Mouse (Mus musculus) ovary, postnatal 36 days (tissue): Measurements from ENCODE around the gene Gpx1.
"Not testable (repeated sequence)": the region's sequence is repeated elsewhere in the genome, so short reads cannot be mapped to it uniquely, and the experiment has no call there.

ENCODE experiments used
- DNase-seq: peaks from one replicate; pipeline ENCODE4 v3.0.0; 2022; ENCODE audit warnings: low spot score, mixed read lengths

Gene Gpx1

DNA sequence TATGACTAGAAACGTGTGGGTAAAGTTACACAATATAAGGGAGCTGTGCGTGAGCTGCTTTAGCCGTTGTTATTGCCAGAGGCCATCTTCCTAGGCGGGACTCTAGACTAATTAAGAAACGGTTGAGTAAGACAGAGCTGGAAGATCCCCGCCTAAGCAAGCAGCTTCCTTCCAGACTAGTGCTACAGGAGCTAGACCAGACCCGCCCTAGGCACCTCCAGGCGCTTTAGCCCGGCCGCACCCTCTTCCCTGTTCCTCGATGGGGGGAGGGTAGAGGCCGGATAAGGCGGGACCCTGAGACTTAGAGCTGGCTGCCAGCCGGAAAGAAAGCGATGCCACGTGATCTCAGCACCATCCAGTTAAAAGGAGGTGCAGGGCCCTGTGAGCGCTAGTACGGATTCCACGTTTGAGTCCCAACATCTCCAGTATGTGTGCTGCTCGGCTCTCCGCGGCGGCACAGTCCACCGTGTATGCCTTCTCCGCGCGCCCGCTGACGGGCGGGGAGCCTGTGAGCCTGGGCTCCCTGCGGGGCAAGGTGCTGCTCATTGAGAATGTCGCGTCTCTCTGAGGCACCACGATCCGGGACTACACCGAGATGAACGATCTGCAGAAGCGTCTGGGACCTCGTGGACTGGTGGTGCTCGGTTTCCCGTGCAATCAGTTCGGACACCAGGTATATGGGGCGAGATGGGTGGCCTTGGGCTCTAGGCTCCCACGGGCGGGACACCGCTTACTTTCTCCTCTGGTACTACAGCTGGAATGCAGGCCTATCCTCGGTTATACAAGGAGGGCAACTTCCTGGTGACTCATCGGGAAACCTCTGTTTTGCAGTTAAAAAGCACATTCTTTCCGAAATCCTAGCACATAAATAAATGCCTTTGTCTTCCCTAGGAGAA lies at the start of gene Gpx1:
Gpx1 (plus strand) TSS at position 18 of the 896 bp plus-strand sequence.
- peak; percentile 89 for DNase-seq

DNA sequence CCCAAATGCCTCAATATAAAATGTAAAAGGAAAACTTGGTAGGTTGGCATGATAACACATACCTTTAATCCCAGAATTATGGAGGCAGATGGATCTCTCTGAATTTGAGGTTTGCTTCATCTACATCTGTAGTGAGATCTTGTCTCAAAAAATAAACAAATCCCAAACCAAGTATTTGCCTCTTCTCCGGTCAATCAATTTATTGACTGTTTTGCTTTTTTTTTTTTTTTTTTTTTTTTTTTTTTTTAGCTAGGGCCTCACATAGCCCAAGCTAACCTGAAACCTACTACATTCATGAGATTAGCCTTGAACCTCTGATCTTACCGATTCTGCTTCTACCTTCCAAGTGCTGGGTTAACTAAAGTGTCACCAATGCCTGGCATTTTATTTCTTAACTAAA lies 49.4 kb upstream of the Gpx1 start:
- DNase-seq: no peak

DNA sequence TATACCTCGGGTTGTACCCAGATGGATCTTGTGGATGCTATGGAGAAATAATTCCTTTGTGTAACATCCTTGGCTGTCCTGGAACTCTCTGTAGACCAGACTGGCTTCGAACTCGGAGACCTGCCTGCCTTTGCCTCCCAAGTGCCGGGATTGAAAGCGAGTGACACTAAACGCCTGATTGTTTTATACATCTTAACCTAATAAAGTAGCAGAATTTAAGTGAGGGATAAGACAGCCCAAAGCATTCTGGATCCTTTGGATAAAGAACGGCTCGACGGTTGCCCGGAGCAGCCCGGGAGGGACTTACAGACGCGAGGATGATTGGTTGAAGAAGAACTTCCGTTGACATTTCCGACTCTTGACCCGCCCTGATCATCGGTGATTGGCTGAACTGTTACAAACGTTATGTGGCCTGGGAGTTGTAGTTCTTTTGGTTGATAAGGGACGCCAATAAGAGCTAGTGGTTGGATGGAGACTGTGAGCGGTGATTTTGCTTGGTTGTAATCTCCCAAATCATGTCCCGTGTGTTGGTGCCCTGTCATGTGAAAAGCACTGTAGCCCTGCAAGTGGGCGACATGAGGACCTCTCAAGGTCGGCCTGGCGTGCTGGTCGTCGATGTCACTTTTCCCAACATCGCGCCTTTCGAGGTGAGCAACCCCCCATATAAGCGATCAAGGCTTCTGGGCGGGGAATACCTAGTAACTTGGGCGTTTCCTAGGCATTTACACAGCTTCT lies 48.5 kb upstream of the Gpx1 start, which contains the start of gene Nicn1:
Nicn1 (plus strand) TSS at position 414 of the 735 bp plus-strand sequence.
- DNase-seq: peak; percentile 83

DNA sequence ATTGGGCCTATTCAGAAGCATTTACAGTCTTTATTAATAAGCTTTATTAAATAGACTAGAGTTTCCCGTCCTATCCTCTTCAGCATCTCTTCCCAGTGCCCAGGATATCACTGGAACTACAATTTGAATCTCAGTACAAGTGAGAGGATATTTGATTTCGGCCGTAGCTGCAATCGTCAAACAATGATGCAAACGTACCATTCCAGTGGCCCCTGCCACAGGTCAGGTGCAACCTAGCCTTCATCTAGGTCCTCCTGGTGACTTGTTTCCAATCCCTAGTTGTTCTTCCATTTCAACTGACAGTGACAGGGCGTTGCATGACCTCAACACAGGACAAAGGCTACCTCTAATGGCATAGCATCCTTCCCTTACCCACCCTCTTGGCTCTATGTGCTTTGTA lies 47.9 kb upstream of the Gpx1 start:
- DNase-seq: no peak

DNA sequence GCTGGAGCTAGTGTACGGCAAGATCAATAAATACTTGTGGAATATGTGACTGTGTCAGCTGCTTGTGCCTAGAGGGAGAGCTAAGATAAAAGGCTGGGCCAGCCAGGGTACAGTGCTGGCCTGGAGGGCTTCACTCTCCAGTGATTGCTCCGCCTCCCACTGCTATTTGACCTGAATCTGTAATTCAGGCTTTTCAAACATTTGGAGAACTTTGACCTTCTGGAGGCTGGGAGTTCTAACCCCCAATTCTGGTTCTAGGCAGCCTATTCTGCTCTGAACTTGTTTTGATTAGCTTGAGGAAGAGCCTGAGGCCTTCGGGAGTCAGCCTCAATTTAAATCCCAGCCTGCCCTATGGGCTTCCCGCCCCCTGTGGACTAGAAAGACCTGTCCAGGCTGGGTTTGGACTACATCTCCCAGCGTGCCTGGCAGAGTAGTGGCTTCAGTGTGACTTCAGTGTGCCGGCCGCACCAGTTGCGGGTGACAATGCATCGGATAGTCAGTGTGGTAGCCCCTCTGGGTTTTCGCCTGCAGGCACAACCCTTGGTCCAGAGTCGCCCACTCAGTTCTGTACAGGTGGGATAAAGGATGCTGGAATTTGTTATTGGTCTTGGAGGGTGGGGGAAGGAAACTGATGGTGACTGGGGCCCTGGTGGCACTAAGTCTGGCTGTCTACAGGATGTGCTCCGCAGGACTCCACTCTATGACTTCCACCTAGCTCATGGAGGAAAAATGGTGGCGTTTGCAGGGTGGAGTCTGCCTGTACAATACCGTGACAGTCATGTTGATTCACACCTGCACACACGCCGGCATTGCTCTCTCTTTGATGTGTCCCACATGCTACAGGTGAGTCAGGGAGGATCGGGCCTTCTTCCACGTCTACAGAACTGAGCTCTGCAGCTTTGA lies 42.0 kb upstream of the Gpx1 start, which contains the start of gene Amt:
Amt (plus strand) TSS at position 401 of the 903 bp plus-strand sequence.
- no peak for DNase-seq

DNA sequence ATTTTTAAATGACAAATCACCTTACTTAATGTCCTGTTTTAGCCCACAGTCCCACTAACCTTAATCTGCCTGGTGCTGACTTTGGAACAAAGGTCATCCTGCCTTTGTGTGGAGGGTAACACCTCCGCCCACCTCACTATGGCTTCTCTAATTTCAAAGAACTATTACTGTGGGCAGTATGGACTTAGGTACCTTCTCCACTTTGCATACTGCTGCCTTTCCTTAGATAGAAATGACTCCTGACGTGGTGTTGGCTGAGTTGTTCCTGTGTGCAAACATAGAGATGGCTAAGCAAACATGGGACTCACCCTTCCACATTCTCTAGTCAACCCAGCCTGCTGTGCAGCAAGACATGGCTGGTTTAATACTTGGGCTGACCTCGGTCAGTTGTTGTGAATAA lies 36.9 kb upstream of the Gpx1 start:
- no peak for DNase-seq

DNA sequence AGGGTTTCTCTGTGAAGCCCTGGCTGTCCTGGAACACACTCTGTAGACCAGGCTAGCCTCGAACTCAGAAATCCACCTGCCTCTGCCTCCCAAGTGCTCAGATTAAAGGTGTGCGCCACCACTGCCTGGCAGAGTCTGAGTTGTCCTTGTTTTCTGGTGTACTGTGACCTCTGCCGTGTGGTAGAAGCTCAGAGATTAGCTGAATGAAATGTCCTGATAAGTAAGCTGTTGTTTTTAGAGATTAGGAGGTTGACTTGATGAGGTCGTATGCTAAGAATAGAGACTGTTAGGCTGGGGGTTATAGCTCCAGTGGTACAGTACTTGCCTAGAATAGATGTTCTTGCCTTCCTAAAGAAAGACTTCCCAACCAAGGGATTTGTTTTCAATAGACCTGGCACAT lies 34.0 kb upstream of the Gpx1 start:
- DNase-seq: no peak

DNA sequence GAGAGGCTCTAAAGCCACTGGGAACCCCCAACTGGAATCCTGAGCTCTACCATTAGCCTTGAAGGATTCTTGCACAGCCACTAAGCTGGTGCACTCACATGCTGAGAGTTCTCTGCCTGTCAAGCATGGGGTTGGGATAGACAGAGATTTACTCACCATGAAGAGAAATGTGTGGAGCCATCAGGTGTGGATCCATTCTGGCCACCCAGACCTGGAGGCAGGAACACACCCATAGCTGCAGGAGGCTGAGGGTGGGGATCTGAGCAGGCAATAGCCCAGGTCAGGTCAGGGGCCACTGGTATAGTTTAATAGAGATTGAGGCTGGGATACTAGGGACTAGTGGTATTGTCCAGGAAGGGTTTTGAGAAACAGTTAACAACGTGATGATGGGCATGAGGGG lies 33.5 kb upstream of the Gpx1 start:
- DNase-seq: peak; percentile 13

DNA sequence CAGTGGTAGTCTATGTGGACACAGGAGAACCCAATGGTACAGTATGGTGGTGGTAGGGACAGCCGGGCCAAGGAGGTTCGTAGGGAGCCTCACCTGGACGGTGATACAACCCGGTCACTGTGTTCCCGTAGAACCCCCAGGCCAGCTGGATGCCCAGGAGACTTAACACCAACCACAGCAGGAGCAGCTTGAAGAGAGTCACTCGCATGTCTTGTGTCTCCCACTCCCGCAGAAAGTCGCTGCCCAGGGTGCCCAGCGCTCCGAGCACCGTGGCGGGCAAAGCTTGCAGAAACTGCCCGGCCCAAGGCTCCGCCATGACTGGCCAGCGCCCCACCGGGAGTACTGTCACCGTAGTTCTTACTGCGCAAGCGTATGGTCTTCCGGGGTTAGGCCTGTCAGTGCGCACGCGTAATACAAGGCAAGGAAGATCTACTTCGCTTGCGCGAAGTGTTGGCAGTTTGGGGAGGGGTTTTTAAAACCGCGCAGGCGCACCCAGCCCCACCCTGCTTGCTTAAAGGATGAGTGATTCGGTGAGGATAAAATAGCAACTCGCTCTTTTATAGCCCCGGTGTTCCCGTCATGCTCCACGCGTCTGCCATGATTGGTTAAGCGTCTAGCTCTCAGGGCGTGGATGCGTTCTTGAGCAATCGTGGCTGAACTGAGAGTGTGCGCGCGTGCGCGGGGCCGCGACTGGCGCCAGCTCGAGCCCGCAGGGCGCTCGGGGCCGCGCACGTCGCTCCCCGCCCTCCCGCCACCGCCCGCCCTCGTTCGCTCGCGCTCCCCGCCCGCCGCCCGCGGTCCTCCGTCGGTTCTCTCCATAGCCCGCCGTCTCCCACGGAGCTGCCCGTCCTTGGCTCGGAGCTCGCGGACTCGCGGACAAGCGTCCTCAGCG lies 32.8 kb upstream of the Gpx1 start, which contains the start of the genes Rhoa and Tcta:
Rhoa (plus strand) TSS at position 501 of the 892 bp plus-strand sequence.
Tcta (minus strand) TSS at position 532 of the 892 bp plus-strand sequence.
- DNase-seq: peak; percentile 96

DNA sequence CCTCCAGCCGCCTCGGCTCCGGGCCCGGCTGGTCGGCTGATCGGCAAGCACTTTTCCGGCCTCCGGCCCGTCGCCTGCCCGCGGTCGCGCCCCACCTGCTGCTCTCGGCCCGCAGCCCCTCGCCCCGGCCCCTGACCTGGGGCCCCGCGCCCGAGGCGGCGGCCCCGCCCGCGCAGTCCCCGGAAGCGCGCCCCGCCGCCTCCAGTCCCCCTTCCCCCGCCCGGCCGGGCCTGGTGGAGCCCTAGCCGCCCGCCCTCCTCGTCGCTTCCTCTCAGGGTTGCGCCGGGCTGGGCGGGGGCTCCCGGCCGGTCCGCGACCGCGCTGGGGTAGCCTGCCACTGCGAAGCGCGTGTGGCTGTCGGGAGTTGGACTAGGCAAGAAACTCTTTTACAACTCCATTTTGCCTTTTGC lies 32.1 kb upstream of the Gpx1 start:
- DNase-seq: peak; percentile 84

DNA sequence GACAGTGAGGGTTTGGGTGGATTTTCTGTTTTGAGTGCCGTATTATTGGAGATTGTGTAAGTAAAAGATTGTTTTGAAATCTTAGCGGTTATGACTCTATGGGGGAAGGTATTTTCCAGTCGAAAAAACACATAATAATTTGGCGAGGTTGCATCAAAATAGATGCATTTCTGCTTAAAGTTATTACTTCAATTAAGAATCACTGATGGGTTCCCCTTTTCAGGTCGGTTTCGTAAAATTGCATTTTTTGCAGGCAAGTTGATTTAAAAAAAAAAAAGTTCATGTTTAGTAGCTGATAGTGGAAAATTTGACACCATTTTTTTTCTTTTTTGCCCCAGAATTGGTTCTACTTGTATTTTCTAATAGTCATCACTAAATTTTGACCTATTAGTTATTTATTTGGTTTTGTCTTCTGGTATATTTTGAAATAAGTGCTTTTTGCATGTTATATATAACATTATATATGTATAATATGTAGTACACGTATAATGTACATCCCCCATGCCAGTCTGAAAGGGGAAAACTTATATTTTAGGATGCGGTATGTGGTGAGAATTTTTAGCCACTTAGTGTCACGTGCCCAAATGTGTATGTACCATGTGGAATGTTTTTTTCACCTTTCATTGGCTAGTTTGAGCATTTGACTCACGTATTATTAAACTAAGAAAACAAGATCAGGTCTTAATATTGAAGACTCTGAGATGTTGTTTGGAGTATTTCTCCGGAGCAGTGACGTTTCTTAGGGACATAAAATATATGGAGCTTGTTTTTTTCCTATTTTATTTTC lies 31.5 kb upstream of the Gpx1 start:
- DNase-seq: no peak

DNA sequence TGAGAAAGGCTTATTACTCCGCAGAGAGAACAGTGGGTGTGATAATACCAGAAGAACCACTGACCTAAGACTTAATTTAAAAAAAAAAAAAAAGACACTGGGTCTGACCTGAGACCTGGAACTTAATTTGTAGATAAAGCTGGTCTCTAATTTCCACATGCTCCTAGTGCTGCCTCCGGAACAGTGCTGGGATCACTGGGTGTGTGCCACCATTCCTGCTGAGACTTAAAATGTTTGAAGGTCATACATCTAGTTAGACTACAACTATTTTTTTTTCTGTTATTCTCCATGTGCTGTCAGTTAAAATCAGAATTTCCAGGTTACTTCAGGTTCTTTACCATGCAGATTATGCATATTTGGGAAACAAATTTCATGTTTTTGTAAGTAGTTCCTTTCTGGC lies 30.6 kb upstream of the Gpx1 start:
- no peak for DNase-seq

DNA sequence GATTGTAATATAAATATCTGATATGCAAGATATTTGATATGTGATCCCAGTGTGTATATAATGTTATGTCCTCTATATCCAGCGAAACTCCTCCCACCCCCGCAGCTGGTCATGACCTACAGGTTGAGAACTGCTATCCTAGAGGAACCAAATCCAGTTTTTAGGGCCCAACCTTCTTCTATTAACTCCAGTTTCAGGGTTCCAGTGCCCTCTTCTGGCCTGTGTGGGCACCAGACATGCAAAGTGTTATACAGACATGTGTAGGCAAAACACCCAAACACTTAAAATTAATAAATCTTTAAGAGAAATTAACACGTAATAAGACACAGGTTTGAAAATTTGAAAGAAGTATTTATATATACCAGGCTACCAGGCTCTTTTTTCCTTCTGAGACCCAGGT lies 21.1 kb upstream of the Gpx1 start:
- DNase-seq: no peak

DNA sequence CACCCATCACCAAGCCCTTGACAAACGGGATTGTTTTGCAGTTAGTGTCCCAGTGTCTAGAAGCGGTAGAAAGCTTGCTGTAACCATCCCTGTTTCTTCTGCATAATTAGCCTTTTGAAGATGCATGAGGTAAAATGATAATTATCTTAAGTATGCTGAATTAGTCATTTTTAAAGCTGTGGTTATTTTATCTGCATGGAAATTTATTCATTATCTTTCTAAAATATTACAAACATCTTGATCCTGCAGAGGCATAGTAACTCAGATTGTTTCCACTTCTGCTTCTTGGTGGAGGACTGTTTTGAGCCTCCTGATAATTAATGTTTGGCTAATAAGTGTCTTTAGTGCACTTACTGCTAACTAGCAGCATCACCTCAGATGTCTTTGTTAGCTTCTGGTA lies 20.2 kb upstream of the Gpx1 start:
- DNase-seq: no peak

DNA sequence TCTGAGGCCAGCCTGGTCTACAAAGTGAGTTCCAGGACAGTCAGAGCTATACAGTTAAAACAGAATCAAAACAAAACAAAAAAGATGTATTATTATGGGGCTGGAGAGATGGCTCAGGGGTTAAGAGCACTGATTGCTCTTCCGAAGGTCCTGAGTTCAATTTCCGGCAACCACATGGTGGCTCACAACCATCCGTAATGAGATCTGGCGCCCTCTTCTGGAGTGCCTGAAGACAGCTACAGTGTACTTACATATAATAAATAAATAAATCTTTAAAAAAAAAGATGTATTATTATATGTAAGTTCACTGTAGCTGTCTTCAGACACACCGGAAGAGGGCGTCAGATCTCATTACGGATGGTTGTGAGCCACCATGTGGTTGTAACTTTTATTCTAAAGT lies 16.6 kb upstream of the Gpx1 start:
- DNase-seq: not testable (repeated sequence)

DNA sequence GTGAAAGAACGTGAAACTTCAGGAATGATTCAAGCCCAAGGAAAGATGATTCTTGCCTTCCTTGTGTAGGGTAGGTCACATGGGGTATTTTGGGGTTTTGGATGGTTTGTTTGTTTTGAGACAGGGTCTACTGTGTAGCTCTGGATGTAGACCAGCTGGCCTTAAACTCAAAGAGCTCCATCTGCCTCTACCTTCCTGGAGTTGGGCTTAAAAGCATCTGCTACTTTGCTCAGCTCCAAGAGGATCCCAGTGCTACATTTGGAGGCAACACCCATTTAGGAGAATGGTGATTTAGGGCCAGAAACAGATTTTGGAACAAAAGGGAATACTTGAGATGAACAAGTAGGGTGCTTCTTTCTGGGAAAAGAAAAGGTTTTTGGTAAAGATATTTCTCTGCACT lies 13.9 kb upstream of the Gpx1 start:
- DNase-seq: no peak

DNA sequence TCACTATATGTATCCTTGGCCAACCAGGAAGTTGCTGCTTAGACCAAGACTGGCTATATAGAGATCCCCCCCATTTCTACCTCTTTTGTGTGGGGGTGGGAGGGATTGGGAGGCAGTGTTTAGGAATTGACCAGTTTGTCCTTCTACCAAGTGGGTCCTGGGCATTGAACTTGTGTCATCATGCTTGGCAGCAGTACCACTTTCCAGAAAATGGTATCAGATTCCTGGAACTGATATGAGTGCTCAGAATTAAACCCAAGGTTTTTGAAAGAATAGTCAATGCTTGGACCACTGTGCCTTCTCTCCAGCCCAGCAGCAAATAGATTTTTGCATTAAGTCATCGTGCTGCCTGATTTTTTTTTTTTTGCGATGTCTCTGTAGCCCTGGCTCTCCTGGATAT lies 12.9 kb upstream of the Gpx1 start:
- DNase-seq: no peak

DNA sequence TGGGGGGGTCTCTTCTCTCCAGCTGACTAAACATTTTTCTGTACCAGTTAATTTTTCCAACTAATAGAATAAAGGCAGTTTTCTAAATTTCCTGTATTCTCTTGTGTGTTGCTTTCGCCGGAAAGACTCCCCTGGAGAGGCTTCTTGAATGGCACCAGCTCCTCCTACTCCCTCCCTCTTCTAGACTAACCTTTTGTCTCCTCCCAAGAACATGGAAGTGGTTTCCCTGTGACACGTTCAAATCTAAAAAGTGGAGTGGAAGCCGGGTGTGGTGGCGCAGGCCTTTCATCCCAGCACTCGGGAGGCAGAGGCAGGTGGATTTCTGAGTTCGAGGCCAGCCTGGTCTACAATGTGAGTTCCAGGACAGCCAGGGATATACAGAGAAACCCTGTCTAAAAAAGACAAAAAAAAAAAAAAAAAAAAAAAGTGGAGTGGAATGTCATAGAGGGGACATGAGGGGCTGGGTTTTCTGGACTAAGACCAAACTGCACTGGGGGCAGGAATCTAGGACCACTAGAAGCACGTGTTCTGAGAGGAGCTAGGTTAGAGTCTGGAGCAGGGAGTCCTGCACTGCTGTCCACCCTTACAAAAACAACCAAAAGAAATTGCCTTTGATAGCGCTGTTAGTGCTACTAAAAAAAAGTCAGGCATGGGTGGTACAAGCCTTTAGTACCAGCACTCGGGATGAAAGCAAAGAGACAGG lies 704 bp upstream of the Gpx1 start:
- no peak for DNase-seq

DNA sequence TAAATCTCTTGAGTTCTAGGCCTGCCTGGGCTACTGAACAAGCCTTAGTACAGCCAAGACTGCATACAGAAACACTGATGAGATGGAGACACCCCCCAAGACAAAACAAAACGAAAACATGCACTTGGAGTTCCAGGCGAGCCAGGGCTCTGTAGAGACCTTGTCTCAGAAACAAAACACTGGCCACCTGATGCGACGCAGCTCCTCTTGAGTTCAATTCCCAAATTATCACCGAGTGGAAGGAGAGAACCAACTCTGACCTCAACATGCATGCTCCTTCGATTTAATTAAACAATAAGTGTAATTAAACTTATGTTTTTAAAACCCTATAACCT lies 185 bp upstream of the Gpx1 start:
- DNase-seq: peak; percentile 15

DNA sequence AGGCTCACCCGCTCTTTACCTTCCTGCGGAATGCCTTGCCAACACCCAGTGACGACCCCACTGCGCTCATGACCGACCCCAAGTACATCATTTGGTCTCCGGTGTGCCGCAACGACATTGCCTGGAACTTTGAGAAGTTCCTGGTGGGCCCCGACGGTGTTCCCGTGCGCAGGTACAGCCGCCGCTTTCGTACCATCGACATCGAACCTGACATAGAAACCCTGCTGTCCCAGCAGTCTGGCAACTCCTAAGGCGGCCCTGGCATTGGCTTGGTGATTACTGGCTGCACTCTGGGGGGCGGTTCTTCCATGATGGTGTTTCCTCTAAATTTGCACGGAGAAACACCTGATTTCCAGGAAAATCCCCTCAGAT lies 1.2 kb downstream of the Gpx1 start:
- peak; percentile 36 for DNase-seq
